In the genomic region with DNA sequence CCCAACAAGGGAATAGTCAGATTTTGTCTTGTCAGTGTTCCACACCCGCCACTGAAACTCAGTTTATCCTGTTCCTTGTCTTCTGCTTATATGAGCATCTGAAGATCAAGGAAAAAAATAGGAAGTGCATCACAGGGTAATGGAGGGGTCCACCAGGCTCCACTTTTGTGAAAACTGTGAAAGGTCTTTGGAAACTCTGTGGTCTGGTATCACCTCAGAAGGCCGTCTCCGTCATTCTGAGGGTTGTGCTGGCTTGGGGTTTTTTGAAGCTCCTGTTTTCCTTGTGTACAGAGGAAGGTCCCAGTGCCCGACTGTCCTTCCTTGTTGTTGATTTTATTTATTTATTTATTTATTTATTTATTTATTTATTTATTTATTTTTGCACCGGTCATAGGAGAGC, we compare ENCODE assay signal across 26 mouse cellular contexts.
"Had no signal": no experiment of that assay in that cellular context is flagged by ENCODE, and none has a peak within 500 bp of the region (broad histone marks: within the 10 kb centered on the region; RNA-seq: fewer than 3 reads in every experiment).

No protein-coding gene starts in this region.

- H3K36me3 ChIP-seq: heart, embryonic 12.5 days; hindbrain, embryonic 10.5 days; hindbrain, embryonic 12.5 days; intestine, embryonic 15.5 days; limb, embryonic 10.5 days; limb, embryonic 12.5 days; liver, embryonic 13.5 days had no signal

- H3K27ac ChIP-seq: heart, embryonic 10.5 days; hindbrain, embryonic 10.5 days; hindbrain, embryonic 12.5 days; hindbrain, embryonic 14.5 days; intestine, embryonic 15.5 days; kidney, postnatal 0 days; layer of hippocampus, adult 2 months; left cerebral cortex, adult 2 months; limb, embryonic 10.5 days; limb, embryonic 12.5 days; liver, embryonic 13.5 days had no signal

- H3K9ac ChIP-seq: heart, embryonic 12.5 days; hindbrain, embryonic 12.5 days; hindbrain, embryonic 14.5 days; intestine, embryonic 15.5 days; limb, embryonic 12.5 days; liver, embryonic 13.5 days had no signal

- DNase-seq: gastrocnemius, postnatal 14 days; gastrocnemius, postnatal 36 days; heart, adult 18-20 months; heart, postnatal 10 days; heart, postnatal 4 days; kidney, adult 18-20 months; kidney, adult 8-10 months; kidney, postnatal 25 days; kidney, postnatal 4 days; liver; liver, embryonic 13.5 days had no signal

- H3K4me2 ChIP-seq: heart, embryonic 12.5 days; hindbrain, embryonic 12.5 days; hindbrain, embryonic 14.5 days; intestine, embryonic 15.5 days; limb, embryonic 12.5 days; liver, embryonic 11.5 days; liver, embryonic 13.5 days had no signal

- H3K9me3 ChIP-seq: heart, embryonic 10.5 days; heart, embryonic 12.5 days; hindbrain, embryonic 10.5 days; hindbrain, embryonic 12.5 days; intestine, embryonic 15.5 days; limb, embryonic 10.5 days; limb, embryonic 12.5 days; liver, embryonic 13.5 days had no signal

- H3K27me3 ChIP-seq: heart, embryonic 12.5 days; hindbrain, embryonic 12.5 days; intestine, embryonic 15.5 days; limb, embryonic 12.5 days; liver, embryonic 13.5 days had no signal

- ATAC-seq: hindbrain, embryonic 16.5 days; inflammation-experienced regulatory T-cells, adult 6 months; intestine, embryonic 15.5 days; intestine, postnatal 0 days had no signal

- H3K4me1 ChIP-seq: heart, embryonic 10.5 days; hindbrain, embryonic 10.5 days; hindbrain, embryonic 12.5 days; limb, embryonic 10.5 days; limb, embryonic 12.5 days; liver, embryonic 13.5 days had no signal

- H3K4me3 ChIP-seq: heart, embryonic 10.5 days; heart, embryonic 12.5 days; hindbrain, embryonic 10.5 days; hindbrain, embryonic 12.5 days; intestine, embryonic 15.5 days; layer of hippocampus, adult 2 months; left cerebral cortex, adult 2 months; limb, embryonic 10.5 days; limb, embryonic 12.5 days; liver, embryonic 13.5 days had no signal
